Mouse (Mus musculus) adrenal gland, postnatal 14 days (tissue): Measurements from ENCODE around the gene Treml1. TPM values are rescaled to one million over a fixed set of nuclear protein-coding genes. Genes with fewer than 3 reads are reported as not detected.

Experiments used
- DNase-seq: peaks from one replicate; pipeline ENCODE4 v3.0.0; 2021; ENCODE audit warnings: mixed read lengths
- total RNA-seq: library from RNA; stranded (reverse); gene quantifications from 2 replicates; pipeline ENCODE4 v1.2.3, GENCODE M21; 2021

The Treml1 gene
- total RNA-seq, 1 experiment from 2014 or later = 0.48 TPM

DNA sequence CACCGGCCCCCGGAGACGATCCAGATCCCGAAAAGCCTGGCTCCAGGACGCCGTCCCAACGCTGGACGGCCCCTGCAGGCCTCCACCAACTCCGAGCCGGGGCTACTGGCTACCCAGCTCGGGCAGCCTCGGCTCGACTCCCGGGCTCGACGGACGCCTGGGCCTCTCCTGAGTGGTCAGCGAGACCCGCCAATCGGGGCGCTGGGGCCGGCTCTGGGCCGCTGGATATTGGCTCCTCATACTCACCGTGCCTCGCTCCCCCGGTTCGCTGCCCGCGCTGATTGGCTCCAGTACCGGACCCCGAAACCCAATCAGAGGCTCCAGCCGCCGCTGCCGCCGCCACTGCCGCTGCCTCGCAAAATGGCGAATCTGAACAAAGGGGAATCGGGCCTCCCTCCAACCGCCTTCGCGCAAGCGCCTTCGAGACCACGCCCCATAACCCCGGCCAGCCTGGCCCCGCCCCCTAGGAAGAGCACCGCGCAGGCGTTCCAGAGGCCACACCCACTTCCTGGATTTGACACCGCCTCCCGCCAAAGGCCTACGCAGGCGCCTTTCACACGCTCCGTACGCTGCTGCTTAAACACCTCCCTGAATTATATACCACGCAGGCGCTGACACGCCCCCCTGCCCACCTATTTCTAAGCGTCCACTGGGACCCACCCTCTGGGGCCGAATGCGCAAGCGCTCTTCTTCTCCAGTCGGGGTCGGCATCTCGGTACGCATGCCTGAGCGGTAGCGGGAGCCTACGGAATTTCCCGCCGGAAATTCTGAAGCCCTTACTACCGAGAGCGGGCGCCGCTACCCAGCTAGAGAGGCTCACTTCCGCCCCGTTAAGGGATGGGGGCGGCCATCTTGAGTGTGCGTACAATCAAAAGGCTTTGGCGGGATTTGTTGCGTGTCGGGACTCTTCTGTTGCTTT lies 49.9 kb downstream of the Treml1 start, which contains the start of the genes Nfya and Oard1:
Nfya (minus strand) TSS at position 527 of the 919 bp plus-strand sequence.
Oard1 (plus strand) TSS at position 635 of the 919 bp plus-strand sequence.
- peak; percentile 100 for DNase-seq

- DNase-seq = no peak
Observed at GRCm38 (mm10) chr17:48410299-48410785, 50.6 kb downstream of the Treml1 start.

DNA sequence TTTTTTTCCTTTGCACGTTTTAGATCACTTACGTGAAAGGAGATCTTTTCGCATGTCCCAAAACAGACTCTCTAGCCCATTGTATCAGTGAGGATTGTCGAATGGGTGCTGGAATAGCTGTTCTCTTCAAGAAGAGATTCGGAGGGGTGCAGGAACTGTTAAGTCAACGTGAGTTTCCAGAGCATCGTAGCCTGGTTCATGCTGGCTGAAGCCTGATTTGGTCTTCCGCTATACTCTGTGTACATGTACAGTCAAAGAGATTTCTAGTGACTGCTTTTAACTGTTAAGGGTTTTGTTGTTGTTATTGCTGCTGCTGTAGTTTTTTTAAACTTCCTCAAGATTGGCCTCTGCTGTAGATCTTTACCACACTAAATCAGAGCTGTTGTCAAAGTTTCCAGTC lies 51.5 kb downstream of the Treml1 start:
- DNase-seq = no peak

DNA sequence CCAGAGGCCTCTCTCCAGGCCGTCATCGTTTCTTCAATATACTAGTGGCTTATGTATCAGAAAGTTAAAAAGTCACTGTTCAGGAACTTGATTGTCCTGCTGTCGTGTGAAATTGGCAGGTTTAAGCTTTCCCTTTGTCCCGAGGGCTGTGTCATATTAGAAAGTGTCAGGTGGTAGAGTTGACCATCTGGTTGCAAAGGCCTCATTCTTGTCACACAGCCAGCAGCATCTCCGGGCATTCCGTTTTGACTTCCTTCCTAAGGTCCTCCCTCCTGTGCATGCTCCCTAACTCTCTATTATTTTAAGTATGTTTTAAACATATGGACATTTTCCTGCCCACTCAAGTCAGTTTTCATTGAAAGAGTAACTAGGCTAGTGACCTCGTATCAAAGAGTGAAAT lies 56.3 kb downstream of the Treml1 start:
- DNase-seq = no peak

Other genes starting within 250 kb of the Treml1 start
- 0.15 TPM in 1 of 2 replicates, not detected in the other for gene 9830107B12Rik, start 213.6 kb upstream of the Treml1 start, total RNA-seq
- gene A530064D06Rik, start 192.6 kb upstream of the Treml1 start, total RNA-seq = 0.38 TPM in 1 of 2 replicates, not detected in the other
- 0.11 TPM in 2 replicates for gene Trem1, start 127.1 kb upstream of the Treml1 start, total RNA-seq
- 0.48 TPM in 1 of 2 replicates, not detected in the other for gene Trem3, start 112.1 kb upstream of the Treml1 start, total RNA-seq
- 0.89 and 1.8 TPM in 2 replicates for gene Treml4, start 95.6 kb upstream of the Treml1 start, total RNA-seq
- 0.93 and 5.6 TPM in 2 replicates for gene Treml2, start 60.4 kb upstream of the Treml1 start, total RNA-seq
- 0.19 and 0.45 TPM in 2 replicates for gene B430306N03Rik, start 43.8 kb upstream of the Treml1 start, total RNA-seq
- gene Trem2, start 13.5 kb upstream of the Treml1 start, total RNA-seq = 2.1 and 2.4 TPM in 2 replicates
- gene Nfya, start 50.0 kb downstream of the Treml1 start, total RNA-seq = 33.1 and 35.8 TPM in 2 replicates
- 18.7 and 22.9 TPM in 2 replicates for gene Oard1, start 50.1 kb downstream of the Treml1 start, total RNA-seq
- gene Apobec2, start 73.0 kb downstream of the Treml1 start, total RNA-seq = 2.3 and 3.0 TPM in 2 replicates
- 1.9 and 4.6 TPM in 2 replicates for gene Tspo2, start 91.6 kb downstream of the Treml1 start, total RNA-seq
- gene Unc5cl, start 95.0 kb downstream of the Treml1 start, total RNA-seq = 0.11 and 0.56 TPM in 2 replicates